Mouse (Mus musculus): ENCODE results near the gene 4933428M09Rik. TPM values are rescaled to one million over a fixed set of nuclear protein-coding genes. Genes with fewer than 3 reads are reported as not detected.
"Not testable (repeated sequence)": the region's sequence is repeated elsewhere in the genome, so short reads cannot be mapped to it uniquely, and the experiment has no call there.

Gene 4933428M09Rik
- total RNA-seq (2017) = not detected in 2 replicates

DNA sequence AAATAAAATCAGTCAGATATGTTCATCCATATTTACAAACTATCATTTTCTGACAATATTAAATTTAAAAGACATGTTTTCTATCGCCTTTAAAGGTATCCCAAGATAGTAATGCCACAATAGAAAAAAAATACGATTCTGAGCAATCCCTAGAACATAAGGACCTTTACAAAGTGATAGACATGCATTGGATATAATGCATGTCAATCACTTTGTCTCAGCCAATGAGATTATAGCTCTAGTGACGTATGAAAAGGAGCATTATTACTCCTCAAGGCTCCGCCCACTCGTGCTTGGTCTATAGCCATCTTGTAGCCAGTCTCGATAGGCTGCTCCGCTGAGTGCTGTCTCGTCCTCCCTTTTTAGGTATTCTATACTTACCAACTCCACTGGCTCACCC lies at the start of gene 4933428M09Rik:
TSS of gene 4933428M09Rik (plus strand) at position 301 of the 400 bp plus-strand sequence.
- ATAC-seq (replicated peaks in 1 of 2; ENCODE audit: insufficient read depth in 1 of 2, low FRiP score in 2 of 2, low TSS enrichment in 1 of 2, low read depth in 1 of 2, poor library complexity in 2 of 2, severe bottlenecking in 2 of 2) = no peak

- no peak for ATAC-seq (replicated peaks in 1 of 2; ENCODE audit: insufficient read depth in 1 of 2, low FRiP score in 2 of 2, low TSS enrichment in 1 of 2, low read depth in 1 of 2, poor library complexity in 2 of 2, severe bottlenecking in 2 of 2)
Measured at GRCm38 (mm10) chrX:139134031-139134430, 45.0 kb upstream of the 4933428M09Rik start.

- not testable (repeated sequence) for ATAC-seq (replicated peaks in 1 of 2; ENCODE audit: insufficient read depth in 1 of 2, low FRiP score in 2 of 2, low TSS enrichment in 1 of 2, low read depth in 1 of 2, poor library complexity in 2 of 2, severe bottlenecking in 2 of 2)
Measured at GRCm38 (mm10) chrX:139191506-139191905, 12.5 kb downstream of the 4933428M09Rik start.

DNA sequence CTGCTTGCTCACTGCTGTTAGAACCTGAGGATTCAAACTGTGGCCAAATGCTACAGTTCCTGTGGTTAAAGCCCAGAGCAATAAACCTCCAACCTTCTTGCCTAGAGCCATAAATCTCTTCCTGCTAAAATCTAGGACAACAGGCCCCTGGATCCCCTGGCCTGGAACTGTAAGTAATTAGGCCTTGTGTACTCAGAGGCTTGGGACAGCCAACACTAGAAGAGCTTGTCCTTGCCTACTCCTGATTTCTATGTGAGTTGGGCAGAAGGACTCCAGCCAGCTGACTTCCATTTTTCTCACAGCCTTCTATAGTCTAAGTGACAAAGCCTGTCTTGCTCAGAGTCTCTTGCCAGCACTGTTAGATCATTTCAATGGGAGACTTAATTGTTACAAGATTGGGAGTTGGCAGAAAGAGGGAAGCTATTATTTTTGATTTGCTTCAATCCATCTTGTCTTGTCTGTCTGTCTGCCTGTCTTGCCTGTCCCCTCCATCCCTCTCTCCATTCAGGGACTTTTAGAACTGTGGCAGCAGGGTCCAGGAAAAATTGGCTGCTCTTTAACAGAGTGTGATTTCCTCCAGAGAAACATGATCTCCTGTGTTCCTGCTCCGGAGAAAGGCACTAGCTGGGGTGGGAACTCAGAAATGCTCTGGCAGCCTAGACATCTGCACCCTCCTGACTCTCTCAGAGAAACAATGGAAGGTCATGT lies 15.7 kb downstream of the 4933428M09Rik start:
- no peak for ATAC-seq (replicated peaks in 1 of 2; ENCODE audit: insufficient read depth in 1 of 2, low FRiP score in 2 of 2, low TSS enrichment in 1 of 2, low read depth in 1 of 2, poor library complexity in 2 of 2, severe bottlenecking in 2 of 2)

GRCm38 (mm10) chrX:139209191-139209828 lies 30.3 kb downstream of the 4933428M09Rik start:
- not testable (repeated sequence) for ATAC-seq (replicated peaks in 1 of 2; ENCODE audit: insufficient read depth in 1 of 2, low FRiP score in 2 of 2, low TSS enrichment in 1 of 2, low read depth in 1 of 2, poor library complexity in 2 of 2, severe bottlenecking in 2 of 2)

GRCm38 (mm10) chrX:139209829-139210225 lies 30.8 kb downstream of the 4933428M09Rik start, which contains the start of gene Mum1l1:
Gene Mum1l1 (plus strand): TSS chrX:139210042.
- ATAC-seq (replicated peaks in 1 of 2; ENCODE audit: insufficient read depth in 1 of 2, low FRiP score in 2 of 2, low TSS enrichment in 1 of 2, low read depth in 1 of 2, poor library complexity in 2 of 2, severe bottlenecking in 2 of 2) = peak; percentile 87 to 90

DNA sequence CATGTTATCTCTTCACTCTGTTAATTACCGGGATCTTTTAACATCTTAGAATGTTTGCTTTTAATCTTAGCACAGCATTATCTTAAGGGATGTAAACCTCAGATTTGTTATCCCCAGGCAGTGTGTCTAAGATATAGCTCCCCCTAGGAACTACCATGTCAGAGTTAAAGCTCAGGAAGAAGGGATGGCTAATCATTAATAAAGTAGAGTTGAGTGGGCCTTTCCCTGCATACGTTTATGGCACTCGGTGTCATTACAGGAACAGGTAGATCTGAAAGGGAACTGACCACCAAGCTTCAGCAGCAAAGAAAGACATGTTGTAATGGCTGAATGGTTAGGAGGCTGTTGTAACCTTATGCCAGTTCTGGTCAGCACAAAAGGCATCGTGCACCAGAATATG lies 35.7 kb downstream of the 4933428M09Rik start:
- ATAC-seq (replicated peaks in 1 of 2; ENCODE audit: insufficient read depth in 1 of 2, low FRiP score in 2 of 2, low TSS enrichment in 1 of 2, low read depth in 1 of 2, poor library complexity in 2 of 2, severe bottlenecking in 2 of 2) = no peak

GRCm38 (mm10) chrX:139216409-139216808 lies 37.4 kb downstream of the 4933428M09Rik start:
- no peak for ATAC-seq (replicated peaks in 1 of 2; ENCODE audit: insufficient read depth in 1 of 2, low FRiP score in 2 of 2, low TSS enrichment in 1 of 2, low read depth in 1 of 2, poor library complexity in 2 of 2, severe bottlenecking in 2 of 2)

DNA sequence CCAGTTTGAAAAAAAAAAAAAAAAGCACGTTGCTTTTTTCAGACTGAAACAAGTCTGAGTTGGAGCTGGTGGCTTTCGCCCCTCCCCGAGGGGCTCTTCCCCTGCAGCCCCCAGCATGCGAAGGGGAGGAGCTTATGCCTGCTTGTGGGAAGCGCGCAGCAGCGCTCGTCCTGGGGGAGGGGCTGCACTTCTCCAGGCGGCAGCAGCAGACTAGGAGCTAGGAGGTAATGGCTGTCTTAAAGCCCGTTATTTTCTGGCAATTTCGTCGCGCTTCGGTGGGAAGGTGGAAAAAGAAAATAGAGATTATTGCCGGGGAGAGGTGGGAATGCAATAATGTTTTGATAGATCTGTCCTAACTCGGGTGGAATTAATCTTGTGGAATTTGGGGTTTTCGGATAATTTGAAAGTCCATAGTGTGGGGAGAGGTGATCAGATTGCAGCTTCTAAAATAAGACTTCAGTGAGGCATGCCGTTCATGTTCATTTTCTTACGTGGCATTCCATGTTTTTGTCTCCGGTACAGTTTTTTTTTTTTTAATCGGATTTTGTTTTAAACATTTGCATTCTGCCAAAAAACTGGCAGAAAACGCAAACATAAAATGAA lies 38.1 kb downstream of the 4933428M09Rik start:
- peak; percentile 87; a peak in 3 of 4 replicates for ATAC-seq (replicated peaks in 1 of 2; ENCODE audit: insufficient read depth in 1 of 2, low FRiP score in 2 of 2, low TSS enrichment in 1 of 2, low read depth in 1 of 2, poor library complexity in 2 of 2, severe bottlenecking in 2 of 2)

- no peak for ATAC-seq (replicated peaks in 1 of 2; ENCODE audit: insufficient read depth in 1 of 2, low FRiP score in 2 of 2, low TSS enrichment in 1 of 2, low read depth in 1 of 2, poor library complexity in 2 of 2, severe bottlenecking in 2 of 2)
Measured at GRCm38 (mm10) chrX:139217776-139218175, 38.7 kb downstream of the 4933428M09Rik start.

GRCm38 (mm10) chrX:139219017-139219416 lies 40.0 kb downstream of the 4933428M09Rik start:
- ATAC-seq (replicated peaks in 1 of 2; ENCODE audit: insufficient read depth in 1 of 2, low FRiP score in 2 of 2, low TSS enrichment in 1 of 2, low read depth in 1 of 2, poor library complexity in 2 of 2, severe bottlenecking in 2 of 2) = peak; percentile 62 to 71; a peak in 3 of 4 replicates

DNA sequence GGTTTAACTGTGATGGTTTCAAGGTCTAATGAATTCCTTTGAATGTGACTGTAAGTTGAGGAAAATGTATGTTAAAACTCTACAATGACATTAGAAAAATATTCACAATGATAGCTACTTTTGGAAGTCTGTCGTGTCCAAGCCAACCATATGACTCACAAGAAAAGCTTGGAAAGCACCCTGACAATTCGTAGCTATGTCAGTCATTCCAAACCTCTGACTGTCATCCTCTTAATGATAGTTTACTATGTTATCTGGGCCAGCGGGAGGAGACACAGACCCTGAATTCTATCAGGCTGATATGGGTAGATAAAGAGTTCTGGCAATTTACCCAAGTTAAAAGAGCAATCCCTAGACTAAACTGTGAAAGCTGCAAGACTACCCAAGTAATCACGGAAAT lies 41.8 kb downstream of the 4933428M09Rik start:
- no peak for ATAC-seq (replicated peaks in 1 of 2; ENCODE audit: insufficient read depth in 1 of 2, low FRiP score in 2 of 2, low TSS enrichment in 1 of 2, low read depth in 1 of 2, poor library complexity in 2 of 2, severe bottlenecking in 2 of 2)

GRCm38 (mm10) chrX:139221893-139222292 lies 42.9 kb downstream of the 4933428M09Rik start:
- no peak for ATAC-seq (replicated peaks in 1 of 2; ENCODE audit: insufficient read depth in 1 of 2, low FRiP score in 2 of 2, low TSS enrichment in 1 of 2, low read depth in 1 of 2, poor library complexity in 2 of 2, severe bottlenecking in 2 of 2)

Other genes with a start within 250 kb of the 4933428M09Rik start
- not detected in 2 replicates for gene Serpina7, start 94.0 kb upstream of the 4933428M09Rik start, total RNA-seq (2017)
- not detected in 2 replicates for gene 4930513O06Rik, start 93.0 kb upstream of the 4933428M09Rik start, total RNA-seq (2017)
- 0.31 and 1.2 TPM in 2 replicates for gene Mum1l1, start 30.8 kb downstream of the 4933428M09Rik start, total RNA-seq (2017)
- not detected in 2 replicates for gene Trap1a, start 154.5 kb downstream of the 4933428M09Rik start, total RNA-seq (2017)

All from hematopoietic stem cell, adult 5-6 weeks (primary cell).